Mouse (Mus musculus) lung, adult 2 months (tissue): ENCODE data around the gene Arhgap19.

Experiments used
- CTCF ChIP-seq: fragments of 200-500 bp; IDR thresholded peaks from 2 replicates; pipeline ENCODE4 v1.5.1; 2011; ENCODE audit warnings: mild to moderate bottlenecking, low read length, control low read depth; ENCODE audit not compliant: insufficient read depth
- POLR2A ChIP-seq: fragments of 200-500 bp; IDR thresholded peaks from 2 replicates; pipeline ENCODE4 v1.6.1; 2011; ENCODE audit warnings: low read depth, mild to moderate bottlenecking, control low read depth, low read length, borderline replicate concordance; ENCODE audit errors: extremely low read depth

DNA sequence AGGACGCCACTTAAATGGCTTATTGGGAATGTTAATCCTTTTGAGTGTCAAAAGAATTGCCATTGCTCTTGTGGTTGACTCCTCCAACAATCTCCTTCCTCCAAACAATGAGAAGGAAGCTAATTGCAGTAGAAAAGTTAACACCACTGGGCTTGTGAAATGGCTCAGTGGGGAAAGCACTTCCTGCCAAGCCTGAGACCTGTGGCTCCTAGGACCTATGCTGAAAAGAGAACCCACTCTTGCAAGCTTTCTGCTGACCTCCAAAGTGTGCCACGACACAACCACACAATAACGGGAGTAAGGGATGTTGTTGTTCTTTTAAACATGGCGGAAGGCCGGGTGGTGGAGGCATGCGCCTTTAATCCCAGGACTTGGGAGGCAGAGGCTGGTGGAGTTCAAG is 4.3 kb downstream of the Arhgap19 start:
- TF ChIP-seq CTCF = no peak
- no peak for TF ChIP-seq POLR2A
